Mouse (Mus musculus) adrenal gland, adult 2 months (tissue): ENCODE results near the gene Ampd3. TPM values are rescaled to one million over a fixed set of nuclear protein-coding genes. Genes with fewer than 3 reads are reported as not detected.
A peak's percentile ranks its signal among the peaks of the same experiment; 100 is the strongest.

Source experiments
- DNase-seq: peaks from one replicate; pipeline ENCODE4 v3.0.0; 2021
- polyA plus RNA-seq: library from polyadenylated mRNA; depleted of rRNA; stranded (reverse); fragments of >200 nt; gene quantifications from 2 replicates; pipeline ENCODE4 v1.2.3, GENCODE M21; 2012
- total RNA-seq, 2 experiments: library from RNA; stranded (reverse); gene quantifications; 2 replicates each; pipeline ENCODE4 v1.2.3; 2021

Ampd3 gene
- total and polyA plus RNA-seq, 3 experiments, result 15.4 to 26.2 (median 15.6) TPM

DNA sequence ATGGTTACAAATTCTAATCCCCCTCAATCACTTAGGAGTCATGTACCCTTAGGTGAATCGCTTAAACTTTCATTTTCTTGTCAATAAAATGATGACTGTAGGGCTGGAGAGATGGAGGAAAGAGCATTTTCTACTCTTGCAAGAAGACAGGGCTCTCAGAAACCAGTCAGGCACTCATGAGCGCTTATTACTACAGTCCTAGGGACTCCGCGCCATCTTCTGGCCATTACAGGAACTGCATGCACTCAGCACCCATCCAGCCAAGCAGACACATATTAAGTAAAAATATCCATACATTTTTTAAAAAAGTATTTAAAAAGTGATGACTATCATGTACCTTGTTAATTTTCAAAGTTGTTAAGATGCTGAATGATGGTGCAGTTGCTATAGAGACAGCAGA, 33.0 kb downstream of the Ampd3 start:
- DNase-seq, result peak; percentile 72

GRCm38 (mm10) chr7:110803131-110803530, 35.1 kb downstream of the Ampd3 start:
- no peak for DNase-seq

- DNase-seq, result peak; percentile 68
These were observed 36.3 kb downstream of the Ampd3 start for GRCm38 (mm10) chr7:110804266-110804665.

DNA sequence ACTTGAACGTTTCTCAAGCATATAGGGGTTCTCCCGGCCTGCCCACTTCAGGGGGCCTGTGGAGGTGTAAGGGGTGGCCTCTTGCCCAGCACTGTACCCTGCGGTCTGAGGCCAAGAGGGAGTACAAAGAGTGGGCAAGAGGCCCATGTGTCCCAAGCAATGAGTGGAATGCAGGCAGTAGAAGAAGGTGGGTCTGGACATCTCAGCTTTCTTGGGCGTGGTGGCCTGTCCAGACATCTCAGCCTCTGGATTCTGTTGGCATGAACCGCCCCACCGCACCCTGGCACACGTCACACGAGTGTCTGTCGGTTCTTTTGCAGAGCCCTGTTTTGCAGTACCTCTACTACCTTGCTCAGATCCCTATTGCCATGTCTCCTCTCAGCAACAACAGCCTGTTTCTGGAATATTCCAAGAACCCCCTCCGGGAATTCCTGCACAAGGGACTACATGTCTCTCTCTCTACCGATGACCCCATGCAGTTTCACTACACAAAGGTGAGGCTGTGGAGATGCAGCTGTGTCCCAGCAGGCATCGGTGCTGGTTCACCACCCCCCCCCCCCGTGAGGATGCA, 39.5 kb downstream of the Ampd3 start:
- DNase-seq, result no peak

GRCm38 (mm10) chr7:110808962-110809361, 41.0 kb downstream of the Ampd3 start:
- DNase-seq, result no peak

GRCm38 (mm10) chr7:110809585-110810557, 41.9 kb downstream of the Ampd3 start:
- no peak for DNase-seq

DNA sequence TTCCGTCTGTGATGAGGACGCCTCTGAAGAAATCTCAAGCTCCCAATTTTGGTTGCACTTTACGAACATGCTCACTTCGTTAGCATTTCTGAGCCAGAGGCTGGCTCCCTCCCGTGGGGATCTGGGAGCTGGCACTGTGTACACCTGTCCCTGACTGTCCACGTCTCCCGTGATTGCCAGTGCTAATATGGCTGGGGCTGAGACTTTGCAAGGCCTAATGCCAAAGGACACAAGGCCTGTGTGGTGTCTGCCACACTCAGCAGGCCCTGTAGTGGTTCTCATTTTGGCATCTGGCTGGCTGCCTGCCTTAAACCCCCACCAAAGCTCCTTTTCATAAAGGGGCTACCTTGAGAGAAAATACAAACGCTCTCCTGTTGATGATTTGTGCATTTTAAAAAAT, 43.0 kb downstream of the Ampd3 start:
- DNase-seq, result no peak

DNA sequence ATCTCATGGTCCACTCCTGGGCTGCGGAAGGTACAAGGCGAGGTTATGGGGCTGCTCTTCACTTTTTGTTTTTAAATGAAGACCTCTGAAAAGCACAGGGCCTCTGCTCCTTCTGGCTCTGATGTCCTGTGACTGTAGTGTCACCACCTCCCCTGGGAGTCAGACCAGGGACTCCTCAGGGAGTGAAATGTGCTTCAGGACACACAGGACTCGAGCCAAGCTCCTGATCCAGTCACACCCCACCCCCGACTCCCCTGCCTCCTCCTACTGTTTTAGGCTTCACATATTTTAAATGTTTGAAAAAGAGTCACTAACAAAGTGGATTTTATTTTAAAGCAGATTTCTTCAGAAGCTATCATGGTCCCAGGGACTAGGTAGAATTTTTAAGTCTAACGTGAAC, 43.5 kb downstream of the Ampd3 start:
- no peak for DNase-seq

GRCm38 (mm10) chr7:110813983-110814382, 46.0 kb downstream of the Ampd3 start:
- DNase-seq, result no peak

- DNase-seq, result peak; percentile 49
These were observed 48.0 kb downstream of the Ampd3 start for GRCm38 (mm10) chr7:110816037-110816436.

DNA sequence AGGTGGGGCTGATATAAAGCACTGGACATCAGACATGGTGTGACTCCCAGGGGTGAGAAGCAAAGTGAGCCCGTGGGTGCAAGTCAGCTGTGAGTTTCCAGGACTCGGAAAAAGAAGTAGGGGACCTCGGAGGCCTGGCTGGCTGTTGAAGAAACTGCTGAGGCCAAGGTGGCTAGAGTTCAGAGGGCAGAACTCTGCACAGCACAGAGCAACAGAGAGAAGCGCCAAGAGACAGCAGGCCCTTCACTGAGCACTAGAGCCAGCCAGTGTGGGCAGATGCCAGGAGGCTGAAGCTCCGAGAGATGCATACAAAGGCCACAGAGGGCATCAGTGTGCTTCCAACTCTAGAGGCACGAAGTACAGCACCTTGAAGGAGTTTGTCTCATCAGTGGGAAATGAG, 50.2 kb downstream of the Ampd3 start:
- DNase-seq, result no peak

- no peak for DNase-seq
These were observed 50.9 kb downstream of the Ampd3 start for GRCm38 (mm10) chr7:110818787-110819350.

GRCm38 (mm10) chr7:110821068-110821467, 53.1 kb downstream of the Ampd3 start:
- DNase-seq, result peak; percentile 75

DNA sequence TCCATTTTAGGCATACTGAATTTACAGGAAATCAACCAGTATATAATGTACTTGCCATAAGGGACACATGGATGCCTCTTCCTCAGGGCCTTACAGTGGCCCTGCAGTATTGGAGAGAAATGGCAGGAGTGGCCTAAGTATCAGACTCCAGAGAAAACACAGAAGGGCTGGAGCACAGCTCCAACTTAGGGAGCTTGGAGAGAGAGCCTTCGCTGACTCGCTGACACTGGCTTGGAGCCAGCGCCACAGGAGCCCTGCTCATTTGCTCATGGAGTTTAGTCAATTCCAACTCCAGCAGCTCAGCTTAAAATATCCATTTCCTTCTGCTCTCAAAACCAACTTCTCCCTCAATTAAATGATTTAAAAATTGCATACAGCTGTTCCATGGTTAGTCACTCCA, 53.6 kb downstream of the Ampd3 start:
- peak; percentile 83 for DNase-seq

DNA sequence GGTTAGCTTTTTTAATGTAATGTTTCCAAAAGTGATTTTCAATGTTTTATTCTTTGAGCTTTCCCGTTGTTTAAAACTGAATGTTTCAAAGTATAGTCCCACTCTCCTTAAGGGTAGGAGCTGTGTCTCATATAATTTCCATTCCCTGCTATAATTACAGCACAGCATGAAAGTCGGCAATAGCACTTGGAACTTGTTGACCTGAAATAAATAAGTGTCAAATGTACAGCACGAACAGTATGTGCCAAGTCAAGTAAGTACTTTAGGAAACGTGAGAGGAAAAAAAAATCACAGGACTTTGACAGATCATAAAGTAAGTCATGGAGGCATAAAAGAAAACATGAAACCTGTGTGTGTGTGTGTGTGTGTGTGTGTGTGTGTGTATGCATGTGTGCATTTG, 54.0 kb downstream of the Ampd3 start:
- no peak for DNase-seq

GRCm38 (mm10) chr7:110823076-110823475, 55.1 kb downstream of the Ampd3 start:
- DNase-seq, result no peak

DNA sequence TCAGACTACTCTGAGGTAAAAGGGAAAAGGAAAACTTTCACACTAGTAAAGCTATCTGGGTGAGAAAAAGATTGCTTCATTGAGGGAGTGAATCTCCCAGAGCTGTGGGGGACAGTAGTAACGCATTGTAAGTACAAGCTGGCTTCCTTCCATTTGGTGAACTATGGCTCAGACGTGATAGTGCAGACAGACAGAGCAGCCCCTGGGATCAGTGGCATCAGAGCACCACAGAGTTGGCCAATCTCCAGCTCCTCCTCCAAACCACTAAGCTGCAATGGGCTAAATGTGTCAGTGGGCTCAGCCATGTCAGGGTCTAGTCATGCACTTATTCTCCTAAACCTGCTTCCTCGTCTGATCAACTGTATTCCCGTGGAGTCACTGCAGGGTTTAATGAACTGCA, 55.6 kb downstream of the Ampd3 start:
- DNase-seq, result no peak

DNA sequence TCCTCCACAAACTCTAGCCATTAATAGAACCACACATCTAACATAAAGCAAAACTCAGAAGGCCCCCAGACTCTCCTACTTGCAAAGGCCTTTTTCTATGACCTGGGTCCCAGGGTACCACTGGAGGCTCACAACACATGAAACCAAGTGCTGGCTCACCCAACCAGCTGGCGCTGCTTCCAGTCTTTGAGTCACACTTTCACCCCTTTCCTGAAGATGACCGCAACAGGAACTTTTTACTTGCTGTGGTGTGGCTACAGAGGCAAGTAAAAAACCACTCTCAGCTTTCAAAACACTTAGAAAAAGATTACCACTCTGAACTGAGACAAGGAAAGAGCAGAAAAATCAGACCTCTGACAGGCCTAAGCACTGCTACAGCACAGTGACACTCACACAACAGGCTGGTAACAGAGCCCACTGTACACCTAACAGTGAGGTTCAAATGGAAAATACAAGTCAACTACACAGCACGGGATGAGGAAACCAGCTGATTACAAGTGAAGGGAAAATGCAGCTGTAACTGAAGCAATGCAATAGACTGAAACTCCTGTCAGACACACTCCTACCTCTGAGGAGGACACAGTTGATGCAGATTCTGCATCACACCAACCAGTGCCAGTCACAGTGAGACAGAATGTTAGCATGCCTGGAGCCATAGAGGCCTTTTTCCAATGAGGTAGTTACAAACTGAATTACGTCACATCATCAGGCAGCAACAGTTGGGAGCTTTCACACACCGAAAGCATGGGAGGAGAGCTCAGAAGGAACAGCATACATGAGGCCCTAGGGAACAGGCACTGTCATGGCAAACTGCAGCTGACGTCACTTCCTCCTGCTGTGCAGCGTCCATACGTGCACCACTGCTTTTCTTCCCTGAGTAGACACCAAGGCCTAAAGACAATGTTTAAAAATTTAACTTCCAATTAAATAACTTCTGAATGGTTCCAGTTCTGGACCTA, 56.3 kb downstream of the Ampd3 start:
- DNase-seq, result peak; percentile 57

GRCm38 (mm10) chr7:110833024-110833423, 65.0 kb downstream of the Ampd3 start:
- DNase-seq, result no peak

DNA sequence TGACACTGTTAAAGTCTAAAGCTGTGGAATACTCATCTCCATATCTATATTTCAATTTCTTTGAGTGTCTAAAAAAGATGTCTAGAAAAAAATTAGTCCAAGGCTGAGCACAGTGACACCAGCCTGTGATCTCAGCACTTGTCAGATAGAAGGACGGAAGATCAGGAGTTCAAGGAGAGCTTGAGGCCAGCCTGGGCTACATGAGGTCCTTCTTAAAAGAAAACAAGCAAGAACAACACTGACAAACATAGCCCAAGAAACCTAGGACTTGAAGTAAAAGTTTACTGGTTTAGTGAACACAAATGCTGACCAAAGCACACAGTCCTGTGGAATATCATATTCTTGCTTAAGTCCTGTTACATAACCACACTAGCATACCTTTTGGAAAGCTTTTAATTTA, 66.0 kb downstream of the Ampd3 start:
- DNase-seq, result no peak

DNA sequence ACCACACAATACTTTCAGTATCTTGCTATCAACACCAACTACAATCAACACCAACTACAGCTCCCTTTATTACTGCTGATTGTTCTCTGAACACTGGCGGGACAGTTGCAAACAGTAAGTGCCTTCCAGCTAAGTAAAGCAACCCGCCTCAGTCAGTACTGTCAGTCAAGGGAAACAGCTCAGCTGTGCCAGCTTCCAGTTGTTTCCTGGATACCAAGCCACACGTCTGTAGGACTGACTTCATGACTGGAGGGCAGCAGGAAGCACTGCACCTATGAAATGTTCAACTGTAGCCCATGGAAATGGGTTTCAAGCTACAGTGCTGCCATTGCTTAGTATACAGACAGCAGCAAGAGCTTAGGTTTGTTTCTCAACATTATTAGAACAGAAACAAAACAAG, 66.5 kb downstream of the Ampd3 start:
- peak; percentile 15 for DNase-seq

DNA sequence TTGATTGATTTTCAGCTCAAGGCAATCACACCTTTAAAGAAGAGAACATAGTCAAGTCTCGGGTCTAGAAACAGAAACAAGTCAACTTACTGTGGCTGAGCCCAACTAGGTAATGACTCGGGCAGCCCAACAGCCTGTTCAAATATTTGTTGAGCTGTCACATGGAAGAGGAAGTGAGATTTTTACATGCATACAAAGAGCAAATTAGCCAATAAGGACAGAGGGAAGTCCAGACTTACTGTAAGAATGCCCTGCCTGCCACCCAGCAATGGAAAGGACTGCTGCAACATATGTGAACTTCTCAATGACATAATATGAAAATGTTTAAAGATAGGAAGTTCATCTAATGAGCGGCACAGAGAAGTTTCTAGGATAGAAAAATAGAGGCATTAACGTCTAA, 72.3 kb downstream of the Ampd3 start:
- no peak for DNase-seq
